Mouse (Mus musculus) lung, postnatal 4 days (tissue): ENCODE data around the gene Npy.

ENCODE experiments used
- DNase-seq, 2 experiments: peaks; one replicate each; pipeline ENCODE4 v3.0.0; 2021

The Npy gene

DNA sequence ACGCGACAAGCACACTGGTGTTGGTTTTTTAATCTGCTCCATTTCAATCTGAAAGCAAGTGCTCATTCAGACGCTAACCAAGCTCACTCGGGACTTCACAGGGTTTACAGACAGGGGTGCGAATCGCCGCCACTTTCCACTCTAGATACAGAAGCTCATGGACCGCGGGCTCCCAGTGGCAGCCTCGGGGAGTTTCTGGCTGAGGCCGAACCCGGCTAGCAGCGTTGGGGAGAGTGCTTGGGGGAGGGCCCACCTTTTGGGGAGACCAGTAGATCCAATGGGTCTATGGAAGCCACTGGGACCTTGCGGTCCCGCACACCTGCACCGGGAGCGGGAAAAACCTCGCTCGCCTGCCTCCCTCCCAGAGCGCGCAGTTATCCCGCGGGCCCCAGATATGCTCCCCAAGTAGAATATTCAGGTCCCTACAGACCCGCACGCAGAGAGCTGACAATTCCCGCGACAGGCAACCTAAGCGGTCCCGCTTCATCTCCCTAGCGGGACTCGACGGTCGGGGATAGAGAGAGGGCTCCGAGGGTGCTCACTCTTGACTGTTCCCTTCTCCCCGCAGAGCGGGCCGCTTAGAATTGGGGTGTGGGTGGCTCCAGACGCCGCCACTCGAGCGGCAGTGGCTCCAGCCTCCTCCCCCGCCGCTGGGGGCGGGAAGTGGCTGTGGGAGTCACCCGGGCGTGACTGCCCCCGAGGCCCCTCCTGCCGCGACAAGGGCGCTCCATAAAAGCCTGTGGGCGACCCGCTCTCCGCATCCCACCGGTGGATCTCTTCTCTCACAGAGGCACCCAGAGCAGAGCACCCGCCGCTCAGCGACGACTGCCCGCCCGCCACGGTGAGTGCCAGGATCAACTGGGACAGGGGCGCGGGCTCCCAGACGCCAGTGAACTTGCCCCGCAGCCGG lies at the start of gene Npy:
TSS of gene Npy (plus strand) at position 750 of the 910 bp plus-strand sequence.
- peak; percentile 27 to 32 for DNase-seq

DNA sequence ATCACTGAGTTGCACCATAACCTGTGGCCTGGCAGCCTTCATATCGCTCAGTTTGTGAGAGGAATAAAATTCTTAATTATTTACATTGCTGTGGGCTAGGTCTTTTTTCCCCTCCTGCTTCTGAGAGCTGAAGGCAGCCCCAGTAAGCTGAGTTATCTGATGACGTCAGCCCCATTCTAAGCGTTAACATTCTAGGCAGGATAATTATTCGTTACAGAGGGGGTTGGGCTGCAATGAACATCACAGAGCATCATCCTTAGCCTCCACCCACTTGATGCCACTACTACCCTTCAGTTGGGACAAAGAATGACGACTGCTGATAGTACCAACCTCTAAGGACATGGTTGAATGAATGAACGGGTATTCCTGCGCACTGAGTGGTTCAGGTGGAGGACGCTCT lies 47.5 kb upstream of the Npy start:
- no peak for DNase-seq

DNA sequence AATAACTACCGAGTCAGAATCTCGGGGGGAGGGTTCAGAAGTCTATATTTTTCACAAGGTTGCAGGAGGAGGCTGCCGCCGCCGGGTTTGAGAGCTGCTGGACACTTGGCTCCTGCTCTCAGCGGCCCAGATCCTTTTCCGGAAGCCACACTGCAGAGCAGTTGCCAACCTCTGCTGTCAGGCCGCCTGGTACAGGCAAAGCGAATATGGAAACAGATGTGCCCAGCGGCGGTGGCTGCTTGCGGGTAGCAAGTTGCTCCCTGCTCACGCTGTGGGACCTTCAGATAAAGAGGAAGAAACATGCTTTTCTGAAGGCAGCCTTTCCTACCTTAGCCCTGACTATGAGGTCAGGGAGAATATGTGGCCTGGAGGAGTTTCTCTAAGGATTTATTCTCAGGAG lies 44.4 kb upstream of the Npy start:
- DNase-seq: no peak

DNA sequence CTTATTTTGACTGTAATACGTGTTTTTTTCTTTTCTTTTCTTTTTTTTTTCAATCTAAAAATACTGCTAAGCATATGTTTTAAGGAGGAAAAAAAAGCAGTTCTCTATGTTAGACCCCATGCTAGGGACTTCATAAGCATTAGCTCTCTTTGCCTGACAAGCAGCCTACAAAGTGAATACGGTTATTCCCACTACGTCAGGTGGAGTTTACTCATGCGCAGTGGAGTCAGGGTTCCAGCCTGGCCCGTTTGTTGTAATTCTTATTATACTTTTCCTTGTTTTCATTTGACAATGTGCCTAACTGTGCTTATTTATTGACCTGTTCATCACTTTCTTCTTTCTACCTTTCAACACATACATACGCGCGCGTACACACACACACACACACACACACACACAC lies 43.8 kb upstream of the Npy start:
- DNase-seq: no peak

DNA sequence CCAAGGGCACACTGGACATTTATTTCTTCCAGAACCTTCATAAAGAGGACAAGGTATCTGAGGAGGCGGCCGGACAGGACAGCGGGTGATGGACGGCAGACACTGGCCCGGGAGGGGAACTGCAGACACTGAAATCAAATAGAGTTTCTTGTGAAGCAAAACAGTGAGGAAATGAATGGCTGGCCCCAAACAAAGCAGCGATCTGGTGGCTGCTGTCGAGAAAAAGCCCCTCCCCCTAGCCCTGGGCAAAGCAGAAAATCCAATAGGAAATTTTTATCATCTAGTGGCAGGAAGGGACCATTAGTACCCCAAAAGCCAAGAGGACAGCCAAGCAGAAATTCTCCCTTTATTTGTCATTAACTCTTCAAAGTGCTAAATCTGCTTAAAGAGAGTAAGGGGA lies 42.9 kb upstream of the Npy start:
- no peak for DNase-seq

DNA sequence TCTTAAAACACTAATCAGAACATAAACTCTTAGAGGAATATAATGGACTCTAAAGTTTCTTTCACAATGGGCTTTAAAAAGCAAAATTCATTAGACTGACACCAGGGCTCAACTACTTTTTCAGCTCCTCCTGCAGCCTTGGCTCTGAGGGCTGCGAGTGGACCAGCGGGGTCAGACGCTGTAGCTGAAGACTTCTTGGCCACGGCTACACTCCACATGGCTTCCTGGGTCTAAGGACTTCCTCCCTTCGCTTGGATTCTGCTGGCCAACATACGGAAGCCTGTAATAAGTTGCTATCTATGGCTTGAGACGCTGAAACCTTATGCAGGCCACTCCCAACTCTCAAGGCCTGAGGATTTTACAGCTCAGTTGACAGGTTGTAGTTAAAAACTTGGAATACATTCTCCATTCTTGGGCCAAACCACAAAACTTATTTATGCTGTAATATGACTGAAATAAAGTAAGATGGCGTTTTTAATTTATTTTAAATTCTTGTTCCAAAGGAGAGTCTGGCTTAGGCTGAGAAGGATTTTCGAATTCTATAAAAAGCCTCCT lies 41.6 kb upstream of the Npy start:
- no peak for DNase-seq

DNA sequence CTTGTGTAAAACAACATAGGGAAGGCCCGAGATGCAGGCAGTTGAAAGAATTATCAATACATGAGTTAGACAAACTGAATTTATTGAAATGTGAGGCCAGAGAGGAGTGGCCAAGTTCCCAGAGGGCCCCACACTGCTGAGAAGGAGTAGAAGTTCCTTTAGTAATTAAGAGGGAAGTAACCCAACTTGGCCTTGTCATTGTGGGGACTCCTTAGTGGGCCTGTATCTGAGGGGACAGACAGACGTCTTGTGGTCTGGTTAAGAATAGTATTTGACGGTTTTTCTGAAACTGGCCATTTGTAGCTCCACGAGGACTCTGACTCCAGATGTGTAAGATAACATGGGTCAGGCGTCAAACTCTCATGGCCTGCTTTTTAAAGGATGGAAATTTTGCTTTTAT lies 40.7 kb upstream of the Npy start:
- no peak for DNase-seq

DNA sequence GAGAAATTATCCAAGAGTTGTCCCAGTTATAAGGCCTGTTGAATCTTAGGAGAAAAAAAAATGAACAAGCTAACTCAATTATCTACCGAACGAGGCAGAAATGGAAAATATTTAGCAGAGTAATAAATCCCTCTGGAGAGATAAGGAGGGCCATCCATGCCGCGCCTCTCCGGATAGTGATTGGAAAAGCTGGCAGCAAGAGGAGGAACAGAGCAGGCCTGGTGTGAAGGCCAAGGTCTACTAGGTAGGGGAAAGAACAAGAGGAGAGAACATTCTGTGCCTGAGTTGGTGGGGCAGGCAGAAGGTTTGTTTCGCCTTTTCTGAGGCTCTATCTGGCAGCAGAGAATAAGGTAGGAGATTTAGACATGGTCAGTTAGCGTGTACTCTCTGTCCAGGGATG lies 39.8 kb upstream of the Npy start:
- DNase-seq: no peak

DNA sequence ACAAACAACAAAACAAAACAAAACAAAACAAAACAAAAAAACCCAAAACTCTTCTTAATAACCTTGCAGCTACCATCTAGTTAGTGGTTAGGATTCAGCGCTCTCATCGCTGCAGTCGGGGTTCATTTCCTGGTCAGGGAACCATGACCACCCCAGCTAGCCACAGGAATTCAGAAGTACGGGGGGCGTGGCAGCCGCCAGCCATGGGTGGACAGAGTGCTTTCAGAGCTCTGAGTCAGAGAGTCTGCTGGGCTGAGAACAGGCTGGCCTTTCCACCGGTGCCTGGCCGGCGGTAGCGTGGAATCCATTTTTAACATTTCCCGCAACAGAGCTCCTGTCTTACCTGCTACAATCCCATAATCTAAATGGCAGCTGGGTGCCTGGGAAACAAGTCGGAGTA lies 30.0 kb upstream of the Npy start:
- DNase-seq: no peak

DNA sequence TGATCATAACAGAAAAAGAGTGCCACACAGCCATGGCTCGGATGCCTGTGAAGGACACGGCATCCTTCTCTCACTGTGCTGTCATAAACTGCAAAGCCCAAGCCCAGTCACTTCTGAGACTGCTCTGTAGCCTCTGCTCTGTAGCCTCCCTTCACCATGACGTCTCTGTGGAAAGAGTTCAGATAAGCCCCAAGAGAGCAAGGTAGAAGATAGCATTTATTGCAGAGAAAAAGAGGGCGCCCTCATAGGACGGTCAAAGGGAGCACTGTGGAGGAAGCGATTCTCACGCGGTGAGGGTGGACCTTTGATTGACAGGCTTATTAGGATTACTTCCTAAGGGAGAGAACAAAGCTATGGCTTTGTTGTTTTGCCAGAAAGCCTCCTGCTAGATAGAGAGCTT lies 18.4 kb upstream of the Npy start:
- DNase-seq: no peak

DNA sequence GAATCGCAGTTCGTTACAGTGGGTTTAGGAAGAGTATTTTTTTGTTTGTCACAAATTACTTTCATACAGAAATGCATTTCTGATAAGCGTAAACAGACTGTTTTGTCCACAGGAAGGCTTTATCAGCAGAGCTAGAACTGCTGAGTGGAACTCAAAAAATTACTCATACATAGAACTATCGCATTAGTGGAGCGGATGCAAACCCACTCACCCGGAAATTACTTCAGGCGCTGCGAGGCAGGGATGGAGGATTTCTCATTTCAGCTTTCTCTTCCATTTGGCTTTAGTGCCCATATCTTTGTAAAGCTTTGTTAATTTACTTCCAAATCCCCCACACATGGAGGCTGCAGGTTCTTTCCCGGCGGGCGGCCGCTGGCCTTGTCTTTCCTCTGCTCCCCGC lies 14.4 kb upstream of the Npy start:
- no peak for DNase-seq

DNA sequence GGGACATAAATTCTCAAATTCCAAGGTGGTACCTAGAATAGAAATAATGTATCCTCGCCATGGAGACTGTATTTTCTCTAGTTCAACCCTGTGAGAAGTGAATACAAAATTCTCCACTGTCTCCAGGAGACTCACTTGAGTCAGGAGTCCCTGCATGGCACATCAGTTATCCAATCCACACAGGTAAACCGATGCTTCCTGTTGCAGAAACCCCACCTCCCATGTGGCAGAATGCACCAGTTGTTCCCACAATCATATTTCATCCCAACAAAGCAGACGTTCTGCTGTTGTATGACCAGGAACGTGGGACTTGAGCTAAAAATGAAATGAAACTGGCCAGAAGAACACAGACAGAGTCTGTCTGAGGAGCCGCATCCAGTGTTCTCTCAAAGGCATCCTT lies 5.3 kb upstream of the Npy start:
- DNase-seq: no peak

DNA sequence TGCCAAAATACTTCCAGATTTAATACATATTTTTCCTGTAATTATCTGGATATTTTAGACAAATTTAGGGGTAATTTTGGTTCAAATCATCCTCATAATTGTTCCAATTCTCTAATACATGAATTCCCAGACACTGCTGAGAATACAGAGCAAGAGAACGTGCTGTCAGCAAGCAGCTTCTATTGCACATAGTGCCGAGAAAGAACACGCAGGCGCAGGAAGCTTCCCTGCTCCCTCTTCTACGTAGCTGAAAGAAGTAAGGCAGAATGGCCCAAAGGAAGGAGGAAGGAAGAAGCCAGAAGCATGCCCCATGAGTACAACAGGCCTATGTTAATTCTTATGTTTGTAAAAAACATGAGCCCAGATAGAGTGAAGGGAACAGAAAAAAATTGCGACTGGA lies 4.9 kb upstream of the Npy start:
- no peak for DNase-seq

DNA sequence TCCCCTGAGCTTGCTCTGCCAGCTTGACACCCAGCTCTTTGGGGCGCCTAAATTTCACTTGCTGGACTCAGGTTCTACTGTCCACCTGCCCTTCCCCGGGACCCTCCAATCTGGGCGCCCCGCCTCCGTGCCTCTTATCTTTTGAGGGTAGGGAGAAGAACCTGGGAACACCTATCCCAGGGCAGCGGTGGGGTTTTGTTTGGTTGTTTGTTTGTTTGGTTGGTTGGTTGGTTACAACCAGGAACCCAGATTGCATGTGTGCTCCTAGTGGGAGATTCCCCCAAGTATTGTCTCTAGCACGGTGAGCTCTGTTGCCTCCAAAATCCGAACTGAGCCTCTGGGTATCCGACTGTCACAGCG lies 341 bp downstream of the Npy start:
- DNase-seq: no peak

DNA sequence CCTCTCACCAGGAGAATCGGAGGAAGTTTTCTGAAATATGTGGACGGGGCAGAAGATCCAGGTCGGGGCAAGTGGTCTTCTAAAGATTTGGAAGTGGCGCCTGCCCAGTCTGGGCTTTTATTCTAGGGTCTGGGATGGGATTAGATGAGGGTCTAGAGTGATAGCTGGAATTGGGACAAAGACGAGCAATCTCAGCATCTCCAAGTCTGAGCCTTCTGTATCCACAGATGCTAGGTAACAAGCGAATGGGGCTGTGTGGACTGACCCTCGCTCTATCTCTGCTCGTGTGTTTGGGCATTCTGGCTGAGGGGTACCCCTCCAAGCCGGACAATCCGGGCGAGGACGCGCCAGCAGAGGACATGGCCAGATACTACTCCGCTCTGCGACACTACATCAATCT lies 861 bp downstream of the Npy start:
- DNase-seq: no peak

DNA sequence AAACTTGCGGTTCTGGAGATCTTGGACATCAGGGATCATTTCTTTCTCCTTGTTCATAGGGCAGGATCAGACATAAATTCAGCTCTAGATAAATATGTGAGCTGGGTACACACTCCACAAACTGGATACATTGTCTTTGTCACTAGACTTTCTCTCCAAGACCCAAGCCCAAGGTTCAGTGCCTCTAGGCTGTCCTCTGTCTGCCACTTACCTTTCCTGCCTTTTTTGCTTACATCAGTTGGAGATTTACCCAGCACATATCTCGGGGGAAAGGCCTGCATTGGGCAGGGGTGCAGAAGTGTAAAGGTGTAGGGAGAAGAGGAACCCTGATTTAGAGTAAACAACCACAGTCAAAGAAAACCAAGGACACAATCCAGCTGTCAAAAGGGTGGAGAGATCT lies 1.3 kb downstream of the Npy start:
- no peak for DNase-seq

DNA sequence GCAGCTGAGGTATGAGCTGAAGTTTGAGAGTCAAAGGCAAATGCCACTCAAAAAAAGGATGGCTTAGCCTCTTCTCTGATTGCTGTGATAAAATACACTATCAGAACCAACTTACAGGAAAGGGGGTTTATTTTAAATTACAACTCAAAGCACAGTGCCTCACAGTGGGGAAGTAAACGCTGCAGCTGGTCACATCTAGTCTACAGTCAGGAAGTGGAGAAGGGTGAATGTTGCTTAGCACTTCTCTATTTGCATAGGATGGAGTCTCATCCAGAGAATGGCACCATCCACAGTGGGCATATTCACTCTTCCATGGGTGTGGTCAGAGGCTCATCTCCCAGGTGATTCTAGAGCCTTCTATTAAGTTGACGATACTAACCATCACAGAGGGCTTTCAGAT lies 9.1 kb downstream of the Npy start:
- no peak for DNase-seq

DNA sequence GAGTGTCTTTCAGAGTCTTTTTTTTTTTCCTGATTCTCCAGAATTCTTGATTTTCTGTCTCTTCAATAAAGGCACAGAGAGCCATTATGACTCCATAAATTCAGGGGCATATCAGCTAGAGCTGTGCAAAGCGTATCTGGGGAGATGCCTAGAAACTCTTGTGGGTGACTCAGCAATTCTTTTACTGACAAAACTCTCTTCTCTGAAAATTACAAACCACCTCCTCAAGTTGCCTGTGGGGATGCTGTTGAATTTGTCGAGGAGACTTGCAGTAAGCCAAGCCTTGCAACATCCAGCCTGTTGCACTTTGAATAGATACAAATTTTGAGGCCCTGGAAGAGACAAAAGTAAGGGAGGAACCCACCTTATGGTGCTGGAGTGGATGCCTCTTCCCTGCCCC lies 34.3 kb downstream of the Npy start:
- DNase-seq: no peak

DNA sequence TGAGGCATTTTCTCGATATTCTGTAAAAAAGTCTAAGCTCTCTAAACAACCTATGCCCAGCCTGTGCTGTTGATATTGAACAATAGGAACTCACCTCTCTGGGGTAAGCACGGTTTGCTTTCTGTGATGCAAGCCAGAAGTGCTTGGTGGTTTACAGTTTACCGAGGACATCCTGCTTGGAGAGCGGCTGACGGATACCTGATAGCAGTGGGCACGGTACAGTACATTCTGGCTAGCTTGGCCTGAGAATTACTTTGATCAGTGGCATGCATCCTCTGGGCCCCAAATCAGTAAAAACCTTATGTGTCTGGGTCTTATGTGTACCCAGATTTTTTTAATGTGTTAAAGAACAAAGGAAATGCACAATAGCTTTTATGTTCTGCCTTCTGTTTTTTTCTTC lies 45.1 kb downstream of the Npy start:
- DNase-seq: no peak

DNA sequence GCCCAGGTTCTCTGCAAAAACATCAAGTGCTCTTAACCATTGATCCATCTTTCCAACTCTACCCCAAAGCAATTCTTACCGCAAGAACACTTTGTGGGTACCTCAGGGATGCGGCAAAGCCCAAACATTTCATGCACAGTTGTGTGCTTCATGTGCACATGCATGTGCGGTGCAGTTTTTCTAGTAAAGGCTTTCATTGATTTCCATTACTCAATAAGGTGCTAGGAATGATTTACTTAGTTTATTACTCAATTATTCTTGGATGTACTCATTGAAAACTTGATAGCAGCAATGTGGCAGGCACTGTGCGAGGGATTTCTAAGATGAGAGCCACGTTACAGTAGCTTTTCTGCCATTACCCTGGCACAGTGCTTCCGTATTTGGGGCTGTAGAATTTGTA lies 48.6 kb downstream of the Npy start:
- DNase-seq: no peak

DNA sequence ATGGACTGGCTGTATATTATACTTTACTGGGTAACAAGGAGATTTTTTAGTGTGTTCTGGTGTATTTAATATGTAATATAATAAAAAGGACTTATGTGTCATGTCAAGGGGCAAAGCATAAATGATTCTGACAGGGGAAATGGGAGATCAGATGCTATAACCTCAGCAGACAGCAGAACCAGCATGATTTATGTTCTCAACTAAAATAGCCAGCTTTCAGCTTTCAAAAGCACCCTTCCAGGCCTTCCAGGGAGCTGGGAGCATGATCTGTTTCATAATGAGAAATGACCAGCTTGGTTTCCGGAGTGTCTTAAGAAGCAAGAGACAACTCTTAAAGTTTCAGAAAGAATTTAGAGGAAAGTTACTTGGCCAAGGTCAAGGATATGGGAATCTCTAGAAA lies 51.0 kb downstream of the Npy start:
- no peak for DNase-seq

DNA sequence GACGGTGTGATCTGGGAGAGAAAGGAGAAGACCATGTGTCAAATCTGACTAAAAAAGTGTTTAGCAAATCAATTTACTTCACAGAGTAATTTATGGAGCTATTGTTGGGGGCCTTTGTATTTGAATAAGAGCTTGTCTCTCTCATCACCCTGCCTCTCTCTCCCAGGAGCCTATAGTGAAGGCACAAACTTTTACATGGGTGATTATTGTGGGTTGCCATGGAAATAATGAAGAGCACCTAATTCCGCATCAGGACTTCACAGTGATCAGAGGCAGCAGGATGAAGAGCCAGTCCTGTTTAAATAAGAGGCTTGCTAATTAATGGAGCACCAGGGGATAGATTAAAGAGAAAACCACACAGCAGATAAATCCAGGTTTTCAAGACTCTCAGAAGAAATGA lies 52.6 kb downstream of the Npy start:
- DNase-seq: no peak

DNA sequence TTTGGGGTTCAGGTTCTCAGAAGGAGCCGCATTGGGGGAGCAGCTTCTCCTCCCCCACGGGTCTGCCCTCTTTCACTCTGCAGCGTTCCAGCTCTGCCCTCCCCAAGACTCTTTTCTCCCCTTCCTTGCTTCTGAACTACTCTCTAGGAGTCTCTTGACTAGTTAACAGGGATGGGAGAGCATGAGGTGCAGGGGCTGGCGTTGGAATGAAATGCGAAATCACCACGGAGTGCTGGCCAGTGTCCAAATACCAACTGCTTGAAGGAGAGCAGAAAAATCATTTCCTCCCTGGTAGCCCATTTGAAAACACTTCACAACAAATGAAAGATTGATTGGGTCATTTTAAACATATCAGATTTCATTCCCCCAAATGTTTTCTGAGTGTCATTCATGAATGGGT lies 53.3 kb downstream of the Npy start:
- peak in 1 of 2 experiments; percentile 21 for DNase-seq
